Mouse (Mus musculus): ENCODE data around the gene Calcb. TPM values are rescaled to one million over a fixed set of nuclear protein-coding genes. Genes with fewer than 3 reads are reported as not detected.
"Not testable (repeated sequence)": the region's sequence is repeated elsewhere in the genome, so short reads cannot be mapped to it uniquely, and the experiment has no call there.

The Calcb gene
- polyA plus RNA-seq (2016; fragmentation: Nextera tagmentation; extraction: Ambion mirVana), result not detected in 2 replicates

DNA sequence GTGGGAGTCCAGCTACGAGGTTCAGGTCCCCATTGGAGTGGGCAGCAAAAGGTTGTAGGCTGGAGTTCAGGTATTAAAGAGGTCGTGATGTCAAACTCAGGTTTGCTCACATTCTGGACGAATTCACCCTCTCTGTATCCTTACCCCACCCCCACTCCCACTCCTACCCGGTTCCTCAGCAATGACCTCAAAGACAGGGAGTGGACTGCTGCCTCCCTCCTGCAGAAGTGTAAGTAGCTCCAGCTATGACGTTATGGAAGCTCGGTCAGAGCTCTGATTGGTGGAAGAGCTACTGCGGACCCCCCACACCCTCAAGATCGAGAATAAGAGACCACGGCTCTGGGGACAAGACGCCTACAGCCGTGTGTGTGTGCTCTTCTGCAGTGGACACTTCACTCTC is at the start of gene Calcb:
Calcb (plus strand) TSS at position 344 of the 400 bp plus-strand sequence.
- no peaks in the 10 kb centered on the region for H3K9me3 ChIP-seq (replicated peaks)
- H3K27me3 ChIP-seq (ENCODE audit: low read depth, poor library complexity, severe bottlenecking), result peaks cover 48% of the 10 kb centered on the region
- H3K4me1 ChIP-seq, result peaks cover 26% of the 10 kb centered on the region
- no peaks in the 10 kb centered on the region for H3K36me3 ChIP-seq
- peak within 1 kb of the TSS; percentile 42 for H3K4me3 ChIP-seq
- no peak within 1 kb of the TSS for H3K27ac ChIP-seq (replicated peaks)
- WGBS, result 4% methylated on average over 11 of the region's 11 CpGs
- no peak for DNase-seq (ENCODE audit: low spot score)

GRCm38 (mm10) chr7:114671405-114671804 is 47.0 kb upstream of the Calcb start:
- Histone ChIP-seq H3K4me3 (no peak overlapping the region), H3K36me3 (no peaks in the 10 kb centered on the region), H3K27me3 (ENCODE audit: low read depth, poor library complexity, severe bottlenecking) (no peaks in the 10 kb centered on the region), H3K27ac (replicated peaks) (no peak overlapping the region), H3K9me3 (replicated peaks) (no peaks in the 10 kb centered on the region), H3K4me1 (0 out of 2 replicates have a peak, but pooled peaks cover 6% of the 10 kb centered on the region)
- WGBS, result 78% methylated on average over 1 of the region's 1 CpGs
- no peak for DNase-seq (ENCODE audit: low spot score)

DNA sequence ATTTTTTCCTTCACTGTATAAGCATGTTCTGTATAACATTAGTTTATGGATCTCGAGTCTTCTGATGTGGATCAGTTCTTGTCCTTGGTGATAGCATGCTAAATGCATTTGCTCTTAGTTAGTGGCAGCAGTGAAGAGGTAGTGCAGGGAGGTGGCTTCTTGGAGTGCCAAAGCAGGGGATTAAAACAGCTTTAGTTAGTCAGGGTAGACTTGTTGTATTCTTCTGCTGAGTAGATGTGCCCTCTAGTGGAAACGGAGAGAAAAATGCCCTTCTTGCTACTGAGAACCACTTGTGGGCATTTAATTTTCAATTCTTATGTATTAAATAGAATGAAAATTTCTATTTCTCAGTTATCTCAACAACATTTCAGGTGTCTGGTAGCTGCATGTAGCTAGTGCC is 45.7 kb upstream of the Calcb start:
- DNase-seq (ENCODE audit: low spot score), result no peak
- Histone ChIP-seq H3K4me3 (no peak overlapping the region), H3K9me3 (replicated peaks) (no peaks in the 10 kb centered on the region), H3K36me3 (no peaks in the 10 kb centered on the region), H3K4me1 (0 out of 2 replicates have a peak, but pooled peaks cover 6% of the 10 kb centered on the region), H3K27ac (replicated peaks) (no peak overlapping the region), H3K27me3 (ENCODE audit: low read depth, poor library complexity, severe bottlenecking) (no peaks in the 10 kb centered on the region)
- WGBS, result 24% methylated on average over 2 of the region's 2 CpGs

- no peak for DNase-seq (ENCODE audit: low spot score)
- Histone ChIP-seq H3K27me3 (ENCODE audit: low read depth, poor library complexity, severe bottlenecking) (no peaks in the 10 kb centered on the region), H3K4me3 (no peak overlapping the region)
These were observed 26.1 kb upstream of the Calcb start for GRCm38 (mm10) chr7:114692339-114692738.

DNA sequence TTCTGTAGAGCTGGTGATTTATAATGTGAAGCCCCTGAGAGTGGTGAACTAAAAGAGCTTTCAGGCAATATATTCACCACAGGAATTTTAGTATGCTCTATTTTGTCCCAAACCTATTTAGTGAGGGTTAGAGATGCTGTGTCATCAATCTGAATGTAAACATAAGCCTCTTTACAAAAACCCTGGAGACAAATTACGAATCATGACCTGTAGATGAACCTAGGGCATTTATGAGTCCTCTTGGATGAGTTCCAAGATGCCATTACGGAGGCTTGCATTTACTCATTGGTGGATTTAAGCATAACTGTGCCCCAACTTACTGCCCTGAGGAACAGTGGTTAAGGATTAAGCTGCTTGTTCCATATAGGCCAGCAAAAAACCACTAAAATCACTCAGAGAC is 17.6 kb upstream of the Calcb start:
- no peaks in the 10 kb centered on the region for H3K36me3 ChIP-seq
- H3K4me3 ChIP-seq, result no peak overlapping the region
- no peaks in the 10 kb centered on the region for H3K27me3 ChIP-seq (ENCODE audit: low read depth, poor library complexity, severe bottlenecking)
- DNase-seq (ENCODE audit: low spot score), result no peak
- H3K9me3 ChIP-seq (replicated peaks), result no peaks in the 10 kb centered on the region
- no peak overlapping the region for H3K27ac ChIP-seq (replicated peaks)
- H3K4me1 ChIP-seq, result no peaks in the 10 kb centered on the region
- WGBS, result 81% methylated on average over 2 of the region's 2 CpGs

More at GRCm38 (mm10) chr7:114692339-114692738, 26.1 kb upstream of the Calcb start:
- Histone ChIP-seq H3K4me1 (no peaks in the 10 kb centered on the region), H3K27ac (replicated peaks) (no peak overlapping the region), H3K9me3 (replicated peaks) (0 out of 2 replicates have a peak, but pooled peaks cover 1% of the 10 kb centered on the region), H3K36me3 (no peaks in the 10 kb centered on the region)

DNA sequence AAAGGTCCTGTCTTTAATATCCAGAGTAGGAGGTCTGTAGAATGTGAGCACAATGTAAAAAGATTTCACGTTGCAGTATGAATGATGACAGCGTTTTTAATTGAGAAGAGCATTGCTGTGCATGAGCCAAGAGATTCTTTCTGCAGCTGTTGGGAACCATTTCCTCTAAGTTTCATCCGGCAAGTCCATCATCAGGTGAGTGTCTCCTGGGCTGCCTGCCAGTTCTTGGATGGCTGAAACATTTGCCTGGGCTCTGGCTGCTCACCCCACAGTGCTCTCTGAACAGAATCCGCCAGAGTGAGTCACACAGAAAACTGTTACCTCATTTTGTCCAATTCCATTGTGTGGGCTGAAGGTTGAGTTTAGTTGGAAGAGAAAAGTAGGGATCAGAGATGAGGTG is 11.7 kb upstream of the Calcb start:
- H3K4me3 ChIP-seq, result no peak overlapping the region
- H3K27me3 ChIP-seq (ENCODE audit: low read depth, poor library complexity, severe bottlenecking), result no peaks in the 10 kb centered on the region
- 89% methylated on average over 4 of the region's 4 CpGs for WGBS
- no peaks in the 10 kb centered on the region for H3K36me3 ChIP-seq
- DNase-seq (ENCODE audit: low spot score), result no peak
- no peaks in the 10 kb centered on the region for H3K4me1 ChIP-seq
- no peak overlapping the region for H3K27ac ChIP-seq (replicated peaks)
- H3K9me3 ChIP-seq (replicated peaks), result no peaks in the 10 kb centered on the region

GRCm38 (mm10) chr7:114707398-114707797 is 11.0 kb upstream of the Calcb start:
- Histone ChIP-seq H3K27ac (replicated peaks) (no peak overlapping the region), H3K4me1 (no peaks in the 10 kb centered on the region), H3K4me3 (no peak overlapping the region), H3K27me3 (ENCODE audit: low read depth, poor library complexity, severe bottlenecking) (no peaks in the 10 kb centered on the region), H3K9me3 (replicated peaks) (no peaks in the 10 kb centered on the region), H3K36me3 (no peaks in the 10 kb centered on the region)
- 83% methylated on average over 1 of the region's 1 CpGs for WGBS
- no peak for DNase-seq (ENCODE audit: low spot score)

DNA sequence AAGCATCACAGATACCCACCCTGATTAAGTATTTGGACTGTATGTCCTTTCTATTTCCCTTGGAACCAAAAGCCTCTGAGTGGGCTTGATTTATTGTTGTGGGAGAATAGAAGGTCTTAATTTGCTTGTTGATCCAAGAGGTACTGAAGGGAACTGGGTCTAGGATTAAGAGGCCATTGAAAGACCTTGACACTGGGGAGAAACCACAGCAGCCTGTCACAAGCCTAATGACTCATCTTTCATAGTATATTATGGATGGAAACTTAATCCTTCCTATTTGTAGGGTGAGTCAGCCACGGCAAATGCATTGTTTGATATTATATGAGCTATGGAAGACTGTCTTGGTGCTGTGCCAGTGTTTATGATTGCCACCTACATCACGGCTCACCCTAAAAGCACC is 8.0 kb upstream of the Calcb start:
- no peak overlapping the region for H3K4me3 ChIP-seq
- no peaks in the 10 kb centered on the region for H3K27me3 ChIP-seq (ENCODE audit: low read depth, poor library complexity, severe bottlenecking)
- 92% methylated on average over 2 of the region's 2 CpGs for WGBS
- no peaks in the 10 kb centered on the region for H3K36me3 ChIP-seq
- H3K9me3 ChIP-seq (replicated peaks), result no peaks in the 10 kb centered on the region
- no peaks in the 10 kb centered on the region for H3K4me1 ChIP-seq
- no peak for DNase-seq (ENCODE audit: low spot score)
- H3K27ac ChIP-seq (replicated peaks), result no peak overlapping the region

DNA sequence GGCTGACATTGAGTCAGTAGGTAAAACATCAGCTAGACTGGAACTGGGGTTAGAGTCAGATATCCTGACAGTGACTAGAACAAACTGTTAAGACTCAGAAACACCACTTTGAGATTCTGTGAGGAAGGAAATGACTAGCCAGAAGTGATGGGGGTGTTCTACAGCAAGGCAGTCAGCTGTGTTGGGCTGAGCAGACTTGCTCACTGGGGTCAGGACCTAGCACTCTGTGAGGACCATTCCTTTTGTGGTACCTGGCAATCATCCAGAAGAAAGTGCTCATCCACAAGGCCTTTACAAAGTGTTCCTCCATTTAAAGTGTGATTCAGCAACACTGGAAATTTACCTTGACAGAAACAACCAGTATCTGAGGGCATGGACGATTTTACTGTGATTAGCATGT is 5.9 kb upstream of the Calcb start:
- Histone ChIP-seq H3K27me3 (ENCODE audit: low read depth, poor library complexity, severe bottlenecking) (peaks cover 10% of the 10 kb centered on the region), H3K4me1 (peaks cover 1% of the 10 kb centered on the region), H3K4me3 (no peak overlapping the region), H3K36me3 (no peaks in the 10 kb centered on the region), H3K9me3 (replicated peaks) (no peaks in the 10 kb centered on the region), H3K27ac (replicated peaks) (no peak overlapping the region)
- 79% methylated on average over 1 of the region's 1 CpGs for WGBS
- DNase-seq (ENCODE audit: low spot score), result no peak

DNA sequence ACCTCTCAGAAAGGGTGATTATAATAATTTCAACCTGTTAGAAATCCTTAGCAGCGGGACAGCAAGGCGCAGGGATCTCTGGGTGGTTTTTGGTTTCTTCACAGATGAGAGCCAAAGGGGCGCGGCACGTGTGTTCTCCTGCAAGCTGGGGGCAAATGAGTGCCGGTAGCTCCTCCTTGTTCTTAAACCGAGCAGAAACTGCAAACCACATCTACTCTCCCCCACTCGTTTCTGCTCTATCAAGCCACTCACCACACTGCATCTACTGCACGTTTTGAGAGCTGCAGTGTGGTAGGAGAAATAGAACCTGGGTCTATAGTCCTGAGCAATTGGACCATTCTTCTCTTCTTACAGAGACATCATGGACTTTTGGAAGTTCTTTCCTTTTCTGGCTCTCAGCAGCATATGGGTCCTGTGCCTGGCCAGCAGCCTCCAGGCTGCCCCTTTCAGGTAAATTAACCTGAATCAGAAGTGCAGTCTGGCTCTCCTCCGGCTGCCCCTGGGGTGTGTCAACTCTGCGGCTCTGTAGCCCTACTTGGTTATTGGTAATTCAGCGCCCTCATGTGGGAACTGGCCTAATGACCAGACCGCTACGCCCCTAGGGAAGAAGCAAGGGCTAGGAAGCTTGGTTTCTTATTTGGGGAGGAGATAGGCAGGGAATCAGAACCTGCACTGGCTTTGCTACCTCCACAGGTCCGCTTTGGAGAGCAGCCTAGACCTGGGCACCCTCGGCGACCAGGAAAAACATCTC is 1.1 kb downstream of the Calcb start:
- peaks cover 48% of the 10 kb centered on the region for H3K27me3 ChIP-seq (ENCODE audit: low read depth, poor library complexity, severe bottlenecking)
- whole genome bisulfite sequencing, result 2% methylated on average over 17 of the region's 17 CpGs
- peak; percentile 58 for DNase-seq (ENCODE audit: low spot score)
- peak overlapping the region; percentile 42 for H3K4me3 ChIP-seq
- peaks cover 26% of the 10 kb centered on the region for H3K4me1 ChIP-seq
- no peaks in the 10 kb centered on the region for H3K9me3 ChIP-seq (replicated peaks)
- no peaks in the 10 kb centered on the region for H3K36me3 ChIP-seq
- H3K27ac ChIP-seq (replicated peaks), result no peak overlapping the region

DNA sequence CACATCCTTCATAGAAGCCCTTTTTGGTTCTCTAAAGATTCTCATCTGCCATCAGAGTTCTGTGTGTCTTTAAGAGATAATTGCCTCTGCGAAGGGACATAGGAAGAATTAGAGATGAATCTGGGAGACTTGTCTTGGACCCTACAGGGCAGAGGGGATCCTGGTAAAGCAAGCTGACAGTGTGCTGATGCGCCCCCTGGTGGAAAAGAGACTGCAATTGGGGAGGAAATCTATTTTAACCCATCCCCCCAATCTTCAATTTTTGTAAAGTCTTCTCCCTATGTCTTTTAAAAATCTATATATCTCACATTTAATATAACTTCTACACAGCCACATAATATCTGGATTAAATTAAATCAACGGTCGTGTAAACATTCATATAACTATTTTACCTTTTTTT is 11.3 kb downstream of the Calcb start:
- 61% methylated on average over 4 of the region's 4 CpGs for WGBS

GRCm38 (mm10) chr7:114731175-114731574 is 12.7 kb downstream of the Calcb start:
- WGBS, result 83% methylated on average over 6 of the region's 6 CpGs
- H3K36me3 ChIP-seq, result no peaks in the 10 kb centered on the region
- no peaks in the 10 kb centered on the region for H3K9me3 ChIP-seq (replicated peaks)
- 0 out of 2 replicates have a peak, but pooled peaks cover 3% of the 10 kb centered on the region for H3K4me1 ChIP-seq
- no peak for DNase-seq (ENCODE audit: low spot score)
- H3K27ac ChIP-seq (replicated peaks), result no peak overlapping the region
- no peak overlapping the region for H3K4me3 ChIP-seq
- no peaks in the 10 kb centered on the region for H3K27me3 ChIP-seq (ENCODE audit: low read depth, poor library complexity, severe bottlenecking)

More for the DNA sequence above, 11.3 kb downstream of the Calcb start:
- H3K27ac ChIP-seq (replicated peaks); H3K4me1 ChIP-seq; H3K4me3 ChIP-seq; DNase-seq (ENCODE audit: low spot score); H3K27me3 ChIP-seq (ENCODE audit: low read depth, poor library complexity, severe bottlenecking); H3K9me3 ChIP-seq (replicated peaks); H3K36me3 ChIP-seq: not testable (repeated sequence)

- H3K4me1 ChIP-seq; H3K9me3 ChIP-seq (replicated peaks); H3K36me3 ChIP-seq; H3K27me3 ChIP-seq (ENCODE audit: low read depth, poor library complexity, severe bottlenecking); DNase-seq (ENCODE audit: low spot score); H3K4me3 ChIP-seq; H3K27ac ChIP-seq (replicated peaks): not testable (repeated sequence)
- 39% methylated on average over 4 of the region's 4 CpGs for WGBS
These were observed 13.3 kb downstream of the Calcb start for GRCm38 (mm10) chr7:114731700-114732099.
